10 mouse cellular contexts compared by ENCODE assay signal in the genomic region with DNA sequence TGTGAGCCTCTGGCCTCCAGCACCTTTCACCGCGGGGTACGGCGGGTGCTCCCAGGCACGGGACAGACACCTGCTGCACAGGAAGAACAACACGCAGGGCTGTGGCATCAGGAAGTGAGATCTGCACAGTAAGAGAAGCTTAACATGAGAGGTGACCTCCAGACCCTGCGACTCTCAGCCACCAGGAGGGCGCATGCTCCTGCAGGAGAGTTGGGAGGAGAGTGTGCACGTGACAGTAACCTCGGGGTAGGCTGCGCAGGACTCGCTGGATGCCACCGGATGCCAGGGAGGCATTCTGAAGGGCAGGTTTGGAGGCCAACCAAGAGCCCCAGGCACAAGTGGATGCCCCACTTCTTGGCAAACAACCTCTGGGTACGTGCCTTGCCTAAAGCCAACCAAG. TPM values are rescaled to one million over a fixed set of nuclear protein-coding genes. Genes with fewer than 3 reads are reported as not detected.
DNase-seq lines count a peak whose midpoint lies in the region; ATAC-seq and TF ChIP-seq lines count a peak whose summit lies in the region.
"Had no signal": no experiment of that assay in that cellular context is flagged by ENCODE, and none has a peak within 500 bp of the region (broad histone marks: within the 10 kb centered on the region; RNA-seq: fewer than 3 reads in every experiment).

No protein-coding gene starts in this region.

- DNase-seq in naive thymus-derived CD4-positive, alpha-beta T cell, adult 2 months (ENCODE audit: low read depth) = peak; percentile 75
- DNase-seq in right cerebral cortex, adult 2 months (ENCODE audit: low spot score in 2 of 2) = no peak
- no peak for DNase-seq in layer of hippocampus, postnatal 25 days (ENCODE audit: extremely low spot score in 1 of 2, low spot score in 1 of 2)
- DNase-seq in urinary bladder, adult 2 months (ENCODE audit: low spot score) = no peak
- no peak for DNase-seq in yolk sac, embryonic 10.5 days (ENCODE audit: low spot score)

- no peaks in the 10 kb centered on the region for H3K9me3 ChIP-seq in E14TG2a.4 (ENCODE audit: low read length)
- H3K9me3 ChIP-seq in heart, embryonic 13.5 days = no peaks in the 10 kb centered on the region
- H3K9me3 ChIP-seq in kidney, embryonic 14.5 days (ENCODE audit: control insufficient read depth, low read length) = no peaks in the 10 kb centered on the region
- H3K9me3 ChIP-seq: neural tube, embryonic 12.5 days had no signal

- no peak overlapping the region for H3K4me2 ChIP-seq in heart, embryonic 13.5 days
- H3K4me2 ChIP-seq in kidney, embryonic 14.5 days (replicated peaks; ENCODE audit: low read depth, low read length) = no peak overlapping the region
- H3K4me2 ChIP-seq: neural tube, embryonic 12.5 days had no signal

- no peak for ATAC-seq in heart, embryonic 13.5 days (ENCODE audit: extremely low read depth, insufficient number of reproducible peaks, low FRiP score, low TSS enrichment)
- no peak for ATAC-seq in kidney, embryonic 14.5 days (ENCODE audit: low FRiP score, low TSS enrichment)

- H3K27ac ChIP-seq in heart, embryonic 13.5 days (replicated peaks) = peak overlapping the region; percentile 28; the same call in 1 of the 2 replicates
- 0 out of 2 replicates have a peak overlapping the region, but pooled peaks have one; percentile 17 for H3K27ac ChIP-seq in kidney, embryonic 14.5 days (ENCODE audit: low read depth, low read length)
- H3K27ac ChIP-seq: macrophage; neural tube, embryonic 12.5 days had no signal

- TF ChIP-seq CTCF in E14TG2a.4 (conservative IDR thresholded peaks at IDR 0.05; ENCODE audit: low read length) = no peak

- peak overlapping the region; percentile 63 for H3K4me3 ChIP-seq in E14TG2a.4 (replicated peaks; ENCODE audit: low read length)
- no peak overlapping the region for H3K4me3 ChIP-seq in heart, embryonic 13.5 days
- no peak overlapping the region for H3K4me3 ChIP-seq in kidney, embryonic 14.5 days (ENCODE audit: low read length)
- H3K4me3 ChIP-seq: neural tube, embryonic 12.5 days had no signal

- H3K4me1 ChIP-seq in E14TG2a.4 (replicated peaks; ENCODE audit: low read depth, low read length) = peaks cover 23% of the 10 kb centered on the region
- peaks cover 63% of the 10 kb centered on the region for H3K4me1 ChIP-seq in heart, embryonic 13.5 days
- peaks cover 5% of the 10 kb centered on the region; the same call in 1 of the 2 replicates for H3K4me1 ChIP-seq in kidney, embryonic 14.5 days (ENCODE audit: control insufficient read depth, insufficient read depth, low read length)

- no peak overlapping the region for H3K9ac ChIP-seq in heart, embryonic 13.5 days
- H3K9ac ChIP-seq in kidney, embryonic 14.5 days (ENCODE audit: low read depth, low read length) = no peak overlapping the region
- H3K9ac ChIP-seq: neural tube, embryonic 12.5 days had no signal

- peaks cover 36% of the 10 kb centered on the region for H3K27me3 ChIP-seq in E14TG2a.4 (ENCODE audit: insufficient read depth, low read length)
- no peaks in the 10 kb centered on the region for H3K27me3 ChIP-seq in heart, embryonic 13.5 days (replicated peaks)
- no peaks in the 10 kb centered on the region for H3K27me3 ChIP-seq in kidney, embryonic 14.5 days (ENCODE audit: control insufficient read depth, insufficient read depth, low read length)
- H3K27me3 ChIP-seq: neural tube, embryonic 12.5 days had no signal

- 74% methylated on average over 14 of the region's 14 CpGs for WGBS in heart, embryonic 13.5 days
- WGBS in kidney, embryonic 14.5 days = 70% methylated on average over 14 of the region's 14 CpGs

- no peaks in the 10 kb centered on the region for H3K36me3 ChIP-seq in E14TG2a.4 (ENCODE audit: insufficient read depth, low read length)
- peaks cover 23% of the 10 kb centered on the region for H3K36me3 ChIP-seq in heart, embryonic 13.5 days
- no peaks in the 10 kb centered on the region for H3K36me3 ChIP-seq in kidney, embryonic 14.5 days (ENCODE audit: control insufficient read depth, insufficient read depth, low read length)
- H3K36me3 ChIP-seq: neural tube, embryonic 12.5 days had no signal

RNA-seq across cellular contexts. Expression of gene Bmp7, which starts 26.1 kb away (rescaled TPM):
- 40.3 and 46.5 TPM in 2 replicates for polyA plus RNA-seq in heart, embryonic 13.5 days (2015; fragmentation: Nextera tagmentation; extraction: Ambion mirVana)
- polyA plus RNA-seq in kidney, embryonic 14.5 days (2014; fragmentation: Nextera tagmentation; extraction: Ambion mirVana) = 49.3 and 54.2 TPM in 2 replicates
- total RNA-seq in layer of hippocampus, postnatal 25 days (2021) = 1 to 10 TPM; 4.2 to 4.4 TPM
- 33.2 and 35.4 TPM in 2 replicates for polyA plus RNA-seq in urinary bladder, adult 2 months (2012; rRNA removed)
